Mouse (Mus musculus) megakaryocyte, embryonic 14.5 days (primary cell): ENCODE measurements around the gene Aplf. TPM values are rescaled to one million over a fixed set of nuclear protein-coding genes. Genes with fewer than 3 reads are reported as not detected.

ENCODE experiments used
- H3K27me3 ChIP-seq: replicated peaks from 2 replicates; pipeline ENCODE3; 2012; ENCODE audit warnings: inconsistent platforms
- H3K36me3 ChIP-seq: replicated peaks from 2 replicates; pipeline ENCODE3; 2012; ENCODE audit warnings: low read length, inconsistent platforms, mixed read lengths
- H3K4me1 ChIP-seq: 2 replicates; pipeline ENCODE4 v1.6.1; 2012; ENCODE audit warnings: inconsistent platforms
- H3K4me3 ChIP-seq: replicated peaks from 2 replicates; pipeline ENCODE3; 2012; ENCODE audit warnings: moderate library complexity, mild to moderate bottlenecking, inconsistent platforms
- H3K9me3 ChIP-seq: 2 replicates; pipeline ENCODE4 v1.6.1; 2012; ENCODE audit warnings: inconsistent platforms
- FLI1 ChIP-seq: IDR thresholded peaks from 2 replicates; pipeline ENCODE4 v1.6.1; 2012; ENCODE audit warnings: low read length, inconsistent platforms, mixed read lengths
- GATA1 ChIP-seq: IDR thresholded peaks from 3 replicates; pipeline ENCODE4 v1.6.1; 2012; ENCODE audit warnings: mixed read lengths, low read length, inconsistent platforms, borderline replicate concordance
- polyA plus RNA-seq: library from polyadenylated mRNA; stranded (reverse); fragments of >175 nt; gene quantifications from 2 replicates; pipeline ENCODE4 v1.2.3, GENCODE M21; 2012; ENCODE audit warnings: low replicate concordance; ENCODE audit not compliant: insufficient read depth

Aplf gene
- polyA plus RNA-seq, 1 experiment = 4.5 TPM

DNA sequence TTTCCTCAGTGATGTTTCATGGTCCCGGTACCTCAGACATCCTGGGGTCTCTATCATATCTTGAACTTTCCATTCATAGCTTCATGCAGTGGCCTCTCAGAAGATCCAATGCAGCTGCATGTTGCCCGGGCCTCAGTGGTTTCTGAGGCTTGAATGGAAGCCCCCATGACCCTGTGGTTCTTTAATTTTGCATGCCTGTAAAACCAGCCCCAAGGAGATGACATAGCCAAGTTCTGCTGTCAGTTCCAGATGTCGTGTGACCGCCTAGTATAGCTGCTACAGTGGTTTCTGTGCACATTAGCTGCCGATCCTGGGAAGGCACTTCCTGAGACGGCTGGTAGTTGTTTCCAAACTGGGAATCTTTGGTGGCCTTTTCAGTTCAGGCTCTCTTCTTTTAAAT lies 77.8 kb downstream of the Aplf start:
- Histone ChIP-seq H3K4me3 (no peak overlapping the region), H3K27me3 (peaks cover 21% of the 10 kb centered on the region), H3K4me1 (peaks cover 38% of the 10 kb centered on the region), H3K9me3 (no peaks in the 10 kb centered on the region), H3K36me3 (no peaks in the 10 kb centered on the region)
- TF ChIP-seq FLI1 = no peak
- no peak for TF ChIP-seq GATA1

DNA sequence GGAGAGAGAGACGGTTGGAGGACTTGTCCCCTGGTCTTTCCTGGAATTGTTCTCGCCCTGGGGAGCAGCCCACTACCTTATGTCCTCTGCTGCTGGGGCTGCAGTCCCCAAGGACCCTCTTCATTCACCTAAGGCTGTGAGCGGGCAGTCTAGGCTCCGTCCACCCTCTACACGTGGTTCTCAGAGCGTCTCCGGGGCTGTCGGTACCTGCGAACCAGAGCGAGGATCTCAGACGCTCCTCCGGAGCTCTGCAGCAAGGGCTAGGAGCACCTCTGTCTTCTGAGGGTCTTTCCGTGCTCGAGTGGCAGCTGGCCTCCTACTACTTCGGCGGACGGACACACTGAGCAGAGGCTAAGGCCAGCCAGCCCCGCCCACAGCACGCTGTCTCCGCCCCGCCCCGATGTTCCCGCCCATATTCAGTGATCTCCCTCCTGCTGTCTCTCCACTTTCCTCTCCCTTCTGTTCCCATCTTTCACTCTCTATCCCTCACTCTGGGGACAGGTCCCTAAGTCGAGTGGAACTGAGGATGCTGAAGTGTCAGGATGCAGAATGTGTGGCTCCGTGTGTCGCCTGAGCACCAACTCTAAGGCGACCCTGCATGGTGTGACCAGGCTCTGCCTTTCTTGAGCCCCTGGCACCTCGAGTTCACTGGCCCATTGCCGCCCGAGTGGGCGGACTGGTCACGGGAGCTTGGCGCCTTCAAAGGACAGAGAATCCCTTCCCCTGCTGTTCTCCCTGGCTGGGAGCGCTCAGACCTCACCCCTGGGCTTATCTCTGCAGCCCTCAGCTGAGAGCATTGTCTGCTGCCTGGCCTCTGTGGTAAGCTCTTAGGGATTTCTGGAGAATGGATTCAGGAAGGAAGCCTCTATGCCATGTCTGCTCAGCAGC lies 81.4 kb downstream of the Aplf start, which contains the start of gene Prokr1:
Gene Prokr1, minus strand, starts transcription at position 350 of the 888 bp plus-strand sequence.
- TF ChIP-seq GATA1 = no peak
- no peak for TF ChIP-seq FLI1

GRCm38 (mm10) chr6:87589718-87590393 lies 82.1 kb downstream of the Aplf start:
- H3K36me3 ChIP-seq = peaks cover 10% of the 10 kb centered on the region
- peaks cover 4% of the 10 kb centered on the region; the same call in 1 of the 2 replicates for H3K9me3 ChIP-seq
- H3K4me3 ChIP-seq = peak overlapping the region; percentile 91
- TF ChIP-seq FLI1 (no peak), GATA1 (no peak)
- peaks cover 58% of the 10 kb centered on the region for H3K27me3 ChIP-seq
- peaks cover 41% of the 10 kb centered on the region for H3K4me1 ChIP-seq

More for the DNA sequence above, 81.4 kb downstream of the Aplf start, which contains the start of gene Prokr1:
- Histone ChIP-seq H3K4me3 (peak within 1 kb of the TSS; percentile 91), H3K9me3 (peaks cover 4% of the 10 kb centered on the region; the same call in 1 of the 2 replicates), H3K36me3 (peaks cover 10% of the 10 kb centered on the region), H3K4me1 (peaks cover 36% of the 10 kb centered on the region), H3K27me3 (peaks cover 53% of the 10 kb centered on the region)

DNA sequence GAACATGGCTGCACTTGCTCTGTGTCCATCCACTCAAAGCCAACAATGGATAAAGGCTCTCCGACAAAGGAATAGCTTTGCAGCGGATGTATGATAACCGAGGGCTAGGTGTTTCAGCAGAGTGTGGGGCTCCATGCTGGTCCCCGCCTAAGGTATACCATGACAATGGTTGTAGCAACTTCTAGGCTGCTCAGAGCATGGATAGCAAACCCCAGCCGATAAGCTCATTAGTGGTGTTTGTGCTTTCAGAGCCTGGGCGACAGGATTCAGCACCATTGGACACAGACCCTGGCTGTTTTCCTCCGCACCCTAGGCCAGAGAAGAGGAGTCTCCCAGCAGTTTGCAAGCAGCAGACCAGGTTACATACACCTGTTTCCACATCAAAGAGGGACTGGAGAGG lies 88.0 kb downstream of the Aplf start:
- H3K4me3 ChIP-seq = no peak overlapping the region
- peaks cover 69% of the 10 kb centered on the region for H3K27me3 ChIP-seq
- TF ChIP-seq GATA1 = no peak
- TF ChIP-seq FLI1 = no peak
- peaks cover 60% of the 10 kb centered on the region for H3K4me1 ChIP-seq
- H3K36me3 ChIP-seq = peaks cover 37% of the 10 kb centered on the region
- H3K9me3 ChIP-seq = peaks cover 19% of the 10 kb centered on the region

DNA sequence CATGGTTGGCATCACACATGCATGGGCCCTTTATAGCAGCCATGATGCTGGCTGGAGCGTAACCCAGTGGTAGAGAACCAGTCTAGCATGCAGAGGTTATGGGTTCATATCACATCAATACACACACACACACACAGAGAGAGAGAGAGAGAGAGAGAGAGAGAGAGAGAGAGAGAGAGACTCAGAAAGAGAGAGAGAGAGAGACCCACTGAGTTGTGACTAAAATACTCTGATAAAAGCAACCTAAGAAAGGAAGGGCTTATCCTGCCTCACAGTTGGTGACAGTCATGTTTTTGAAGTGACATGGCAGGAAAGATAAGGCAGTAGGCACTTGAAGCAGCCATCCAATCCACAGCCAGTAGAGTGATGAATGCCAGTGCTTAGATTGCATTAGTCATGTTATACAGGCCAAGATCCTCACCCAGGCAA lies 88.8 kb downstream of the Aplf start:
- H3K4me1 ChIP-seq = peaks cover 58% of the 10 kb centered on the region
- peaks cover 62% of the 10 kb centered on the region for H3K27me3 ChIP-seq
- peaks cover 30% of the 10 kb centered on the region for H3K36me3 ChIP-seq
- H3K9me3 ChIP-seq = peaks cover 16% of the 10 kb centered on the region
- H3K4me3 ChIP-seq = peak overlapping the region; percentile 79
- TF ChIP-seq FLI1 (no peak), GATA1 (no peak; the same call in 2 of the 3 replicates)

DNA sequence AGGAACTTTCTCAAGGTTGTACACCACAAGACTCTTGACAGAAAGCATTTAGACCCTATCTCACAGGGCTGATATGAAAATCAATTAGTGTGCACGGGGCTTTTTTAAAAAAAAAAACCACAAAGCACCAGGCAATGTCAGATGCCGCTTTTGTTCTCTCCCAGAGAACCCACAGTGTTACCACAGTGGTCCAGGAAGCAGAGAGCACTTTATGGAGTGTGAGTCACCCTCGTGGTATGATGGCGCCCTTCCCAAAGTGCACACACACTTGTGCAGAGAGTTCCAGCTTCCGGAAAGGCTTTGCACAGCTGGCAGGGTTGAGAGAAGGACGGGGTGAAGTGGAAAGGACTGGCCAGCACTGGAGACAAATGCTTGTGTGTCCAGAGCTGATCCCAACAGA lies 89.5 kb downstream of the Aplf start:
- peaks cover 56% of the 10 kb centered on the region for H3K4me1 ChIP-seq
- H3K36me3 ChIP-seq = peaks cover 28% of the 10 kb centered on the region
- H3K9me3 ChIP-seq = peaks cover 15% of the 10 kb centered on the region
- TF ChIP-seq FLI1 (no peak), GATA1 (no peak)
- H3K4me3 ChIP-seq = peak overlapping the region; percentile 79
- H3K27me3 ChIP-seq = peaks cover 57% of the 10 kb centered on the region

DNA sequence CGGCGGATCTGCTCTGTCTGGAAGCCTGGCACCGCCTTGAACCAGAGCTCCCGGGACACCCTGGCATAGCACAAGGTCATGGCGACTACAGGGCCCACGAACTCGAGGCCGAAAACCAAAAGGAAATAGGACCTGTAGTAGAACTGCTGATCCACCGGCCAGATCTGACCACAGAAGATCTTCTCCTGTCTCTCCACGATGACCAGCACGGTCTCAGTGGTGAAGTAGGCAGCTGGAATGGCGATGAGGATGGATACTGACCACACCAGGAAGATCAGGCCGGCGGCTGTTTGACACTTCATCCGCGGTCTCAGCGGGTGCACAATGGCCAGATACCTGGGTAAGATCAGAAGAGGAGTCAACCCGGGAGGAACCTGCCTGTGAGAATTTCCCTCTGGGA lies 90.4 kb downstream of the Aplf start:
- Histone ChIP-seq H3K4me1 (peaks cover 52% of the 10 kb centered on the region), H3K36me3 (peaks cover 28% of the 10 kb centered on the region), H3K4me3 (peak overlapping the region; percentile 29), H3K9me3 (peaks cover 15% of the 10 kb centered on the region), H3K27me3 (peaks cover 49% of the 10 kb centered on the region)
- TF ChIP-seq GATA1 (no peak), FLI1 (no peak)

DNA sequence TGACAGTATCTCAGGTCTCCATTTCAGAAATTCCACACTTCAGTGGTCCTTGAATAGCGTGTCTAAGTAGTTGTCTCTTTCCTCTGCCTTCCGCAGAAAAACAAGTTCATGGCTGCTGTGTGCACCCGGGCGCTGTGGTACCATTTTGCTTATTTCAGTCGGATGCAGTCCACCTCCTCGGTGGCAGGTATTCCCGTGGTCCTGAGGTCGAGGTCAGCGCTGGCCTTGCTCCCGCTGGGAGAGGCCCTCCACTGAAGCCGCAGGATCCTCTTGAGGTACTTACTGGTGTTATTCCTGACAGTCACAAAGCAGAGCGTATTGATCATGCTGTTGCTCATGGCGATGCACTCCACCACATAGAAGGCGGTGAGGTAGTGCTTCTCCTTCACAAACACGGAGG lies 90.9 kb downstream of the Aplf start:
- peak overlapping the region; percentile 21 for H3K4me3 ChIP-seq
- peaks cover 15% of the 10 kb centered on the region for H3K9me3 ChIP-seq
- no peak for TF ChIP-seq FLI1
- TF ChIP-seq GATA1 = no peak
- H3K27me3 ChIP-seq = peaks cover 48% of the 10 kb centered on the region
- H3K4me1 ChIP-seq = peaks cover 52% of the 10 kb centered on the region
- H3K36me3 ChIP-seq = peaks cover 28% of the 10 kb centered on the region

Other genes starting within 250 kb of the Aplf start
- gene Bmp10, start 243.2 kb downstream of the Aplf start, polyA plus RNA-seq = not detected in 2 replicates
- gene Arhgap25, start 138.9 kb downstream of the Aplf start, polyA plus RNA-seq = 8.3 TPM in 1 of 2 replicates, not detected in the other
- 0.51 and 1.1 TPM in 2 replicates for gene Prokr1, start 81.5 kb downstream of the Aplf start, polyA plus RNA-seq
- 1.2 TPM in 1 of 2 replicates, not detected in the other for gene Efcc1, start 58.7 kb upstream of the Aplf start, polyA plus RNA-seq
- 2,862 and 6,438 TPM in 2 replicates for gene Gp9, start 105.9 kb upstream of the Aplf start, polyA plus RNA-seq
- 27.5 and 77.6 TPM in 2 replicates for gene Rab43, start 140.0 kb upstream of the Aplf start, polyA plus RNA-seq
- gene Gm45140, start 163.6 kb upstream of the Aplf start, polyA plus RNA-seq = 13.2 TPM in 1 of 2 replicates, not detected in the other
- gene Isy1, start 166.6 kb upstream of the Aplf start, polyA plus RNA-seq = 5.6 and 34.7 TPM in 2 replicates
- gene Cnbp, start 178.9 kb upstream of the Aplf start, polyA plus RNA-seq = 44.0 and 59.4 TPM in 2 replicates
- gene Copg1, start 215.6 kb upstream of the Aplf start, polyA plus RNA-seq = 6.8 and 8.2 TPM in 2 replicates
- gene Hmces, start 241.7 kb upstream of the Aplf start, polyA plus RNA-seq = 1.5 TPM in 1 of 2 replicates, not detected in the other